Mouse (Mus musculus): ENCODE measurements around the gene Vmn1r62. TPM values are rescaled to one million over a fixed set of nuclear protein-coding genes. Genes with fewer than 3 reads are reported as not detected.
"Not testable (repeated sequence)": the region's sequence is repeated elsewhere in the genome, so short reads cannot be mapped to it uniquely, and the experiment has no call there.

Vmn1r62 gene
- total RNA-seq (2015) (not detected in 2 replicates), total RNA-seq (2017) (not detected in 2 replicates)

GRCm38 (mm10) chr7:5673331-5673730, at the start of gene Vmn1r62:
Vmn1r62 (plus strand) TSS chr7:5673631.
- ATAC-seq (ENCODE audit: poor library complexity, severe bottlenecking), result not testable (repeated sequence)

Other genes with a start within 250 kb of the Vmn1r62 start
- gene Vmn1r59, start 216.9 kb upstream of the Vmn1r62 start, total RNA-seq (2015), result not detected in 2 replicates
- not detected in 2 replicates for gene Vmn1r59, start 216.9 kb upstream of the Vmn1r62 start, total RNA-seq (2017)
- not detected in 2 replicates for gene Vmn2r28, start 179.7 kb upstream of the Vmn1r62 start, total RNA-seq (2015)
- not detected in 2 replicates for gene Vmn2r28, start 179.7 kb upstream of the Vmn1r62 start, total RNA-seq (2017)
- gene Vmn1r60, start 126.3 kb upstream of the Vmn1r62 start, total RNA-seq (2015), result not detected in 2 replicates
- gene Vmn1r60, start 126.3 kb upstream of the Vmn1r62 start, total RNA-seq (2017), result not detected in 2 replicates
- not detected in 2 replicates for gene Vmn1r61, start 60.3 kb upstream of the Vmn1r62 start, total RNA-seq (2015)
- gene Vmn1r61, start 60.3 kb upstream of the Vmn1r62 start, total RNA-seq (2017), result not detected in 2 replicates
- not detected in 2 replicates for gene Vmn1r63, start 131.8 kb downstream of the Vmn1r62 start, total RNA-seq (2015)
- not detected in 2 replicates for gene Vmn1r63, start 131.8 kb downstream of the Vmn1r62 start, total RNA-seq (2017)
- gene Vmn1r64, start 210.9 kb downstream of the Vmn1r62 start, total RNA-seq (2015), result not detected in 2 replicates
- gene Vmn1r64, start 210.9 kb downstream of the Vmn1r62 start, total RNA-seq (2017), result not detected in 2 replicates